Mouse (Mus musculus) kidney, adult 2 months (tissue): Measurements from ENCODE around the gene Rab1a. TPM values are rescaled to one million over a fixed set of nuclear protein-coding genes. Genes with fewer than 3 reads are reported as not detected.

Source experiments
- DNase-seq: peaks from one replicate; pipeline ENCODE4 v3.0.0; 2021
- H3K27ac ChIP-seq: fragments of 200-500 bp; 2 replicates; pipeline ENCODE4 v1.5.1; 2012; ENCODE audit warnings: low read depth, low read length, control low read depth, inconsistent platforms; ENCODE audit not compliant: insufficient read depth
- H3K27me3 ChIP-seq: fragments of 200-500 bp; replicated peaks from 2 replicates; pipeline ENCODE4 v1.6.1; 2012; ENCODE audit warnings: mild to moderate bottlenecking, moderate library complexity, low read length, inconsistent platforms; ENCODE audit not compliant: control insufficient read depth, insufficient read depth
- H3K36me3 ChIP-seq: fragments of 200-500 bp; 2 replicates; pipeline ENCODE4 v1.6.1; 2012; ENCODE audit warnings: mild to moderate bottlenecking, moderate library complexity, low read length, inconsistent platforms; ENCODE audit not compliant: control insufficient read depth, insufficient read depth
- H3K4me1 ChIP-seq: fragments of 200-500 bp; 2 replicates; pipeline ENCODE4 v1.6.1; 2011; ENCODE audit warnings: low read length; ENCODE audit not compliant: control insufficient read depth, insufficient read depth
- H3K4me3 ChIP-seq: fragments of 200-500 bp; 2 replicates; pipeline ENCODE4 v1.5.1; 2011; ENCODE audit warnings: mild to moderate bottlenecking, low read depth, low read length, control low read depth; ENCODE audit not compliant: insufficient read depth
- CTCF ChIP-seq: fragments of 200-500 bp; conservative IDR thresholded peaks from 2 replicates; pipeline ENCODE4 v1.5.1; 2011; ENCODE audit warnings: low read depth, mild to moderate bottlenecking, control low read depth, low read length, moderate library complexity, mixed read lengths; ENCODE audit not compliant: insufficient read depth, insufficient read length
- POLR2A ChIP-seq: fragments of 200-500 bp; IDR thresholded peaks from one replicate; pipeline ENCODE4 v1.6.1; 2011; ENCODE audit warnings: low read depth, low read length, control low read depth
- WGBS: fragments of 180-500 bp; shearing (Covaris S2); methylation state at CpG from one replicate; pipeline ENCODE4 v1.1.7; 2018; 5-methylcytosine and 5-hydroxymethylcytosine counted together
- polyA plus RNA-seq: library from polyadenylated mRNA; depleted of rRNA; stranded (reverse); fragments of >200 nt; gene quantifications from 2 replicates; pipeline ENCODE4 v1.2.3, GENCODE M21; 2012

The Rab1a gene
- polyA plus RNA-seq, 1 experiment = 119 TPM

DNA sequence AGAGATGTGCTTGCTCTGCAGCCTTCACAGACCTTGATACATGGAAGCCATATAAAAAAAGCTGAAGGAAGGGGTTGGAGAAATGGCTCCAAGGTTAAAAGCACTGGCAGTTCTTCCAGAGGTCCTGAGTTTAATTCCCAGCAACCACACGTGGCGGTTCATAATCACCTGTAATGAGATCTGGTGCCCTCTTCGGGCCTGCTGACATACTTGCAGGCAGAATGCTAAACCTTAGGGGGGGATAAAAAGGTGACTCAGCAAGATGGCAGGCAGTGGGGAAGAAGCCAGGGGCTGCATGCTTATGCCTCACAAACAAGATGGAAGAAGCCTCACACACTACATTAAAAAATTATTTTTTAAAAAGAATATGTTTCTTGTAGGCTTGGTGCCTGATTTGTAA lies 33.0 kb downstream of the Rab1a start:
- Histone ChIP-seq H3K4me3 (no peak overlapping the region), H3K27ac (no peak overlapping the region), H3K4me1 (peaks cover 12% of the 10 kb centered on the region), H3K36me3 (peaks cover 5% of the 10 kb centered on the region), H3K27me3 (no peaks in the 10 kb centered on the region)
- 52% methylated on average over 3 of the region's 3 CpGs for WGBS
- TF ChIP-seq CTCF (no peak; the same call in 1 of the 2 replicates), POLR2A (no peak)
- DNase-seq = no peak

DNA sequence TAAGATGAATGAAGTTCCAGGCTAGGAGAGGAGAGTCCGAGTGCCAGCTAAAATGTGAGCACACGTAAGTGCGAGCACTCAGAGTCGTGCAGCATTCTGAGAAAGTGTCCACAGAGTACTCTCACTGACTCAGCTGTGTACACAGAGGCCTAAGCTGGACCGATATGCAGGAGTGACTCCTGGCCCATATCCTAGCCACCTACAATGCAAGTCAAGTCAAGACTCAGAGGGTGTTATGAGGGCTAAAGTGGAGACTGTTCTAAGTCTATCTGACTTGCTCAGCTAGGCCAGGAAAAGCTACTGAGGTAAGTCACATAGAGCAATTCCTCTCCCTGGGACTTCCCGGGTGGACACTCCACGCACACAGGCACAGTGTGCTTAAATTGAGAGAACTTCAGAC lies 35.8 kb downstream of the Rab1a start:
- Histone ChIP-seq H3K27ac (no peak overlapping the region), H3K36me3 (peaks cover 2% of the 10 kb centered on the region; the same call in 1 of the 2 replicates), H3K4me1 (peaks cover 3% of the 10 kb centered on the region), H3K4me3 (no peak overlapping the region), H3K27me3 (no peaks in the 10 kb centered on the region)
- WGBS = 92% methylated on average over 7 of the region's 7 CpGs
- DNase-seq = no peak
- TF ChIP-seq POLR2A (no peak), CTCF (no peak)

- no peak for DNase-seq
- H3K27ac ChIP-seq = no peak overlapping the region
- TF ChIP-seq POLR2A (no peak), CTCF (no peak)
- H3K4me3 ChIP-seq = no peak overlapping the region
- H3K27me3 ChIP-seq = no peaks in the 10 kb centered on the region
- peaks cover 2% of the 10 kb centered on the region; the same call in 1 of the 2 replicates for H3K36me3 ChIP-seq
- WGBS = 91% methylated on average over 3 of the region's 3 CpGs
- H3K4me1 ChIP-seq = peaks cover 4% of the 10 kb centered on the region; the same call in 1 of the 2 replicates
Measured at GRCm38 (mm10) chr11:20237976-20238375, 36.7 kb downstream of the Rab1a start.

GRCm38 (mm10) chr11:20239279-20239861 lies 38.1 kb downstream of the Rab1a start:
- TF ChIP-seq CTCF (no peak), POLR2A (no peak)
- no peak for DNase-seq
- Histone ChIP-seq H3K4me3 (no peak overlapping the region), H3K27me3 (no peaks in the 10 kb centered on the region), H3K27ac (no peak overlapping the region), H3K36me3 (peaks cover 2% of the 10 kb centered on the region; the same call in 1 of the 2 replicates), H3K4me1 (peaks cover 4% of the 10 kb centered on the region; the same call in 1 of the 2 replicates)
- 82% methylated on average over 9 of the region's 9 CpGs for WGBS

- no peak for DNase-seq
- H3K4me3 ChIP-seq = no peak overlapping the region
- H3K27me3 ChIP-seq = no peaks in the 10 kb centered on the region
- WGBS = 56% methylated on average over 5 of the region's 5 CpGs
- no peak overlapping the region for H3K27ac ChIP-seq
- no peak for TF ChIP-seq CTCF
- no peak for TF ChIP-seq POLR2A
- H3K4me1 ChIP-seq = peaks cover 4% of the 10 kb centered on the region; the same call in 1 of the 2 replicates
- H3K36me3 ChIP-seq = peaks cover 2% of the 10 kb centered on the region; the same call in 1 of the 2 replicates
Measured at GRCm38 (mm10) chr11:20240331-20240730, 39.1 kb downstream of the Rab1a start.

DNA sequence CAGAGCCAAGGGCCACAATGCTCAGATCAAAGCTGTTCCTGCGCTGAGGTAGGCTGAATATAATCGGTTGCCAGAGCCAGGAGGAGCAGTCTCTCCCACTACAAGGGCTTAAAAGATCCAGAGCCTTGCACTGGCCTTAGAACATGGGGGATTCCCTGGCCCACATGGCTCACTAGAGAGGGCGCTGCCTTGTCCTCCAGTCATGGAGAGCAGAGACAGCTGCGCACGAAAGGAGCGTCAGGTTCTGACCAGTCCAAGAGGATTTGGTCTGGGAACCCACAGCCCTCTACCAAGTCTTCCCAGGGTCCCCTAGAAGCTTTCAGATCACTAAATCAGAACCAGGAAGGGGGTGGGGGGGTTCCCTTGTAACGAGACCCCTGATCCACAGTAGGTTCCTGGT lies 40.1 kb downstream of the Rab1a start:
- DNase-seq = no peak
- 94% methylated on average over 7 of the region's 7 CpGs for WGBS
- Histone ChIP-seq H3K36me3 (peaks cover 2% of the 10 kb centered on the region; the same call in 1 of the 2 replicates), H3K27ac (no peak overlapping the region), H3K4me1 (peaks cover 4% of the 10 kb centered on the region; the same call in 1 of the 2 replicates), H3K4me3 (no peak overlapping the region), H3K27me3 (no peaks in the 10 kb centered on the region)
- no peak for TF ChIP-seq CTCF
- no peak for TF ChIP-seq POLR2A

DNA sequence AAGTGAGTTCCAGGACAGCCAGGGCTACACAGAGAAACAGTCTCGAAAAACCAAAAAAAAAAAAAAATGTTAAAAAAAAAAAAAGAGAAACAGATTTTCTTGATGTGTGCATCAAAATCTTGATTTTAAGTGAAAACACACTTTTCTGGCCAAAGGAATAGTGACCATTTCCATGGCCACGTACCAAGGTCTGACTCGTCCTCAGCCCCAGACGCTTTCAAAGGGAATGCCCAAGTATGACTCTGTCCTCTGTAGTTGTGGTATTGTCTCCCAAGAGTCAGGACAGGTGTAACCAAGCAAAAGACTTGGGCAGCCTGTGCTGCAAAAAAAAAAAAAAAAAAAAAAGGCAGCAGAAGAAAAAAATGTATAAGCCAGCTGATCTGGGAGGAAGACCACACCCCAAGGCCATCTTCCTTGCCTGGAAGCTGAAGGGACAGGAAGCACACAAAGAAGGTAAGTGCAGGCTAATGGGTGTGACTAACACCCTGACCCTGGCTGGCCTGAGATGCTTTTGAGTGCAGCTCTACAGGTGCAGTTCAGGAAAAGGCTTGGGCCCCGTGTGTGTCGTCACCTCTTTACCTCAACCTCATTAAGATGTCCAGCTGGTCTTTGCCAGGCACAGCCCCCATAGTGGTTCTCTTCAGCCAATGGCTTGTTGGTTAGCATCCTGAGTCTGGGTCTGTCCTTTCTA lies 41.3 kb downstream of the Rab1a start:
- no peak for DNase-seq
- no peaks in the 10 kb centered on the region for H3K36me3 ChIP-seq
- H3K27ac ChIP-seq = no peak overlapping the region
- no peaks in the 10 kb centered on the region for H3K27me3 ChIP-seq
- 74% methylated on average over 6 of the region's 6 CpGs for WGBS
- TF ChIP-seq POLR2A = no peak
- TF ChIP-seq CTCF = no peak
- H3K4me3 ChIP-seq = no peak overlapping the region
- peaks cover 4% of the 10 kb centered on the region; the same call in 1 of the 2 replicates for H3K4me1 ChIP-seq
